Mouse (Mus musculus) ES-E14 (cell line): ENCODE data around the gene Awat1. TPM values are rescaled to one million over a fixed set of nuclear protein-coding genes. Genes with fewer than 3 reads are reported as not detected.
A peak's percentile ranks its signal among the peaks of the same experiment; 100 is the strongest.

Experiments
- DNase-seq: peaks from one replicate; pipeline ENCODE4 v3.0.0-alpha.2; 2013; ENCODE audit warnings: low read depth, low spot score
- H3K27ac ChIP-seq: 2 replicates; pipeline ENCODE4 v1.5.1; 2012; ENCODE audit warnings: low read depth, mild to moderate bottlenecking, low read length, moderate library complexity, mixed read lengths; ENCODE audit not compliant: poor library complexity, insufficient read depth, severe bottlenecking
- H3K36me3 ChIP-seq: 2 replicates; pipeline ENCODE4 v1.6.1; 2012; ENCODE audit warnings: mild to moderate bottlenecking, low read length, moderate library complexity, mixed read lengths; ENCODE audit not compliant: control insufficient read depth, poor library complexity, insufficient read depth, severe bottlenecking
- H3K4me1 ChIP-seq, 2 experiments: fragments of 150-350 bp in 1 of 2; sonication (generic) in 1 of 2; 2 replicates each; pipeline ENCODE4 v1.6.1; 2012; ENCODE audit warnings: low read length in 2 of 2, mild to moderate bottlenecking in 1 of 2, mixed read lengths in 1 of 2; ENCODE audit not compliant: control insufficient read depth in 2 of 2, insufficient read depth in 2 of 2, poor library complexity in 1 of 2
- H3K4me3 ChIP-seq, 2 experiments: fragments of 150-350 bp in 1 of 2; sonication (generic) in 1 of 2; 2 replicates each; pipeline ENCODE4 v1.5.1; 2012; ENCODE audit warnings: low read length in 2 of 2, low read depth in 1 of 2, mild to moderate bottlenecking in 1 of 2, mixed read lengths in 1 of 2; ENCODE audit not compliant: insufficient read depth in 1 of 2, poor library complexity in 1 of 2, severe bottlenecking in 1 of 2
- H3K9ac ChIP-seq: 2 replicates; pipeline ENCODE4 v1.6.1; 2012; ENCODE audit warnings: low read depth, mild to moderate bottlenecking, low read length, mixed read lengths; ENCODE audit not compliant: poor library complexity, insufficient read depth, severe bottlenecking
- H3K9me3 ChIP-seq: fragments of 150-350 bp; sonication (generic); 2 replicates; pipeline ENCODE4 v1.6.1; 2012; ENCODE audit warnings: low read depth, mild to moderate bottlenecking, low read length; ENCODE audit not compliant: control insufficient read depth, insufficient read depth
- CHD2 ChIP-seq: IDR thresholded peaks from 2 replicates; pipeline ENCODE4 v1.6.1; 2014; ENCODE audit warnings: mild to moderate bottlenecking, low read depth, low read length, inconsistent platforms
- HCFC1 ChIP-seq: IDR thresholded peaks from 2 replicates; pipeline ENCODE4 v1.6.1; 2012; ENCODE audit warnings: low read length, inconsistent platforms, borderline replicate concordance; ENCODE audit not compliant: insufficient read depth
- MAFK ChIP-seq: IDR thresholded peaks from 2 replicates; pipeline ENCODE4 v1.6.1; 2014; ENCODE audit warnings: mild to moderate bottlenecking, low read depth, low read length, inconsistent platforms; ENCODE audit not compliant: insufficient read depth
- ZC3H11A ChIP-seq: IDR thresholded peaks from 2 replicates; pipeline ENCODE4 v1.6.1; 2012; ENCODE audit warnings: low read depth, mild to moderate bottlenecking, inconsistent platforms, low read length, borderline replicate concordance
- ZNF384 ChIP-seq: IDR thresholded peaks from 2 replicates; pipeline ENCODE4 v1.6.1; 2012; ENCODE audit warnings: low read depth, low read length, inconsistent platforms
- in situ Hi-C, 2 experiments: fragments of 600-800 bp; cut with MboI; formaldehyde crosslinking; loops; one replicate each; pipeline ENCODE4 v1.15.1; 2025; ENCODE audit warnings: low sequenced_read_pairs in 2 of 2, inconsistent platforms in 1 of 2; ENCODE audit not compliant: unreplicated experiment in 2 of 2
- total RNA-seq: library from RNA; depleted of rRNA; stranded (reverse); fragments of 300-350 nt; gene quantifications from 2 replicates; pipeline ENCODE4 v1.2.3, GENCODE M21; 2012; rRNA removed

The Awat1 gene
- not detected in 2 replicates for total RNA-seq

DNA sequence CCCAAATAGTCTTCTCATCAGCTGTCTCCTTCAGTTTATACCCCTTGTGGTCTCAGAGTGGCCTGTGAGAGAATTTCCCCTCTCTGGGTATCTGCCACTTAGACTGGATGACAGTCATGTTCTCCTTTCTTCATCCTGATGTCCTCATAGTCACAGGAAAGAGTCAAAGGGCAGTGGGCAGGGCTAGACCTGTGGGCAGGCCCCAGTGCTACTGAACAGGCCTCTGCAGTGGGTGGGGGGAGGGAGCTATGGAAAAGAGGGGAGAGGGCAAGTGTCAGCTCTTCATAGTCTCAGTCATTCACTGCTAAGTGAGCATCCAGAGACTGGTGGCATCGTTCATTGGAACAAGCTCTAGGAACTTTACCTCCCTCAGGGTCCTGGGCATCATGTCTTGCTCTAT lies at the start of gene Awat1:
Awat1 (plus strand) TSS at position 301 of the 400 bp plus-strand sequence.
- H3K36me3 ChIP-seq: no peaks in the 10 kb centered on the region
- no peak within 1 kb of the TSS for H3K27ac ChIP-seq
- TF ChIP-seq ZNF384 (no peak), CHD2 (no peak), MAFK (no peak), HCFC1 (no peak)
- H3K4me3 ChIP-seq: no peak within 1 kb of the TSS
- H3K4me1 ChIP-seq: no peaks in the 10 kb centered on the region
- H3K9me3 ChIP-seq: no peaks in the 10 kb centered on the region
- in situ Hi-C loops: no loop called here
- no peak for DNase-seq
- no peak within 1 kb of the TSS for H3K9ac ChIP-seq

DNA sequence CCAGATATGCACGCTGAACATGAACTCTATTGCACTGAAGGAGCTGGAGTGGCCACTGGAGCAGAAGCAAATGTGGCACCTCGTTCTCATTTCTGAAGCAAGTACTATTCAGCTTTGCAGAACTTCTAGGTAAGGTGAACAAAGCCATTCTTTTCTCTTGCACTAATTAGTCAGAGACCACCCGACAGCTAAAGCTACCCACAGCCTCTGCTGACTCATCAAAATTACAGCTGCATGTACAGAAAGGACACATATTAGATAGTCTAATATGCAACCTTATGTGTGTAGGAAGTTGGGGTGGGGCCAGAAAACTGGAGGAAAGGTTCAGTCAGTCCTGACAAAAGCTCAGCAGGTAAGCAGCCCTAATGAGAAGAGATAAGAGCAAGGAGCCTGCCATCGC lies 47.6 kb upstream of the Awat1 start, which contains the start of gene Dgat2l6:
Dgat2l6 (plus strand) TSS at position 368 of the 400 bp plus-strand sequence.
- in situ Hi-C loops: no loop called here
- TF ChIP-seq HCFC1 (no peak), MAFK (peak; percentile 71)
- H3K27ac ChIP-seq: no peak within 1 kb of the TSS

DNA sequence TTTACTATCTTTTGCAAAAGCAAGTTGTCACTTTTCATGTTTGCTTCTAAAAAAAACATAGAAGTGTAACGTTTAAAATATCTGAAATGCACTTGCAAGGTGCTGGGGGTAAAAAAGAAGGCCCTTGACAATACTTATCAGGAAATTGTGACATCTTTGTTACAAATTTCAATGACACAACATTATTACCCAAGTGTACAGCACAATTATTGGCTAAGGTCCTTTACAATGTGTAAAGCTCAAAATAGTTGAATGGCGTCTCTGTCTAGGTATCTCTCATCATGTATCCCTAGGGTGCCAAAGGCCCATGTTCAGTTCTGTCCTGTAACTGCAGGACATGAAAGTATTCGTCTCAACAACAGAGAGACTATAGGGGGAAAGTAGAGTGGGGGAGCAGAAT lies 16.0 kb upstream of the Awat1 start:
- in situ Hi-C loops: no loop called here
- no peak overlapping the region for H3K27ac ChIP-seq
- TF ChIP-seq MAFK (no peak), ZC3H11A (no peak), ZNF384 (no peak), HCFC1 (no peak), CHD2 (no peak)
- H3K4me3 ChIP-seq: no peak overlapping the region
- no peak overlapping the region for H3K9ac ChIP-seq
- no peaks in the 10 kb centered on the region for H3K4me1 ChIP-seq
- no peak for DNase-seq
- no peaks in the 10 kb centered on the region for H3K9me3 ChIP-seq
- H3K36me3 ChIP-seq: no peaks in the 10 kb centered on the region

More for the DNA sequence above, 47.6 kb upstream of the Awat1 start, which contains the start of gene Dgat2l6:
- H3K4me3 ChIP-seq: no peak within 1 kb of the TSS
- no peaks in the 10 kb centered on the region for H3K9me3 ChIP-seq
- H3K4me1 ChIP-seq: no peaks in the 10 kb centered on the region
- no peak within 1 kb of the TSS for H3K9ac ChIP-seq
- H3K36me3 ChIP-seq: no peaks in the 10 kb centered on the region
- no peak for DNase-seq

DNA sequence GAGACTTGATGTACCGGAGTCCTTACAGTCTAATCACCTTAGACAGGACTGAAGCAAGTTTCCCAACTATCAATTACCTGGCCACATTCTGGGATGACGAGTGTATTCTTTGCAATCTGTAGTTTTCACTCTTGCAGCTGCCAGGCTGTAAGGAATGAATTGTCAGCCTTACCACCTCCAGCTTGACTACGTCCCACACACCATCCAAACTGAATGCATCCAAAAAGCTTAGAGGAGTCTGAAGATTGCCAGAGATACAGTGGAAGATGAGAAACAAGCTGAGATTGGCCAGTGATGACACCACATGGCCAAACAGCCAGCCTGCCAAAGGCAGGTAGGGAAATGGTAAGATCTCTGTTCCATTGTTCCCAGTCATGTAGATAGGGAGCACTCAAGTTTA lies 6.4 kb upstream of the Awat1 start:
- H3K36me3 ChIP-seq: no peaks in the 10 kb centered on the region
- TF ChIP-seq ZNF384 (no peak), ZC3H11A (no peak), CHD2 (no peak), HCFC1 (no peak), MAFK (no peak)
- no peak overlapping the region for H3K9ac ChIP-seq
- H3K4me1 ChIP-seq: no peaks in the 10 kb centered on the region
- no peaks in the 10 kb centered on the region for H3K9me3 ChIP-seq
- in situ Hi-C loops: no loop called here
- no peak overlapping the region for H3K4me3 ChIP-seq
- no peak for DNase-seq
- no peak overlapping the region for H3K27ac ChIP-seq

DNA sequence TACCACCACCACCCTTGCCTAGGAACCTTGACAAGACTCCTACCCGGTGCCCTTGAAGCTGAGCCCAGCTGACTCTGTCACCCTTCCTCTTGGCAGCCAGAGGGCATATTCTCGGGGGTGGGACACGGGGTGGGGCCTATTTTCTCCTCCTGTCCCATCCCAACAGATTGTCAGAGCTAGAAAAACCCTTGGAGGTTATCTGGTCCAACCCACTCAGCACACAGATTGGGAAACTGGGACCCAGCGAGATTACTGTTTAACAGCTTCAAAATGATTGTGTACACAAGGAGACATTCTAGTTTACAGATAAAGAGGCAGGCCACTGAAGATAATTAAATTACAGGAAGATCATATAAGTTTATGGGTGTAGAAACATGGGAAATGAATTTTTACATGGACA lies 22.7 kb downstream of the Awat1 start, which contains the start of gene P2ry4:
P2ry4 (minus strand) TSS at position 79 of the 400 bp plus-strand sequence.
- no peak within 1 kb of the TSS for H3K9ac ChIP-seq
- in situ Hi-C loops: no loop called here
- no peak within 1 kb of the TSS for H3K27ac ChIP-seq
- DNase-seq: no peak
- no peak within 1 kb of the TSS for H3K4me3 ChIP-seq
- no peaks in the 10 kb centered on the region for H3K36me3 ChIP-seq
- no peaks in the 10 kb centered on the region for H3K4me1 ChIP-seq
- no peaks in the 10 kb centered on the region for H3K9me3 ChIP-seq
- TF ChIP-seq ZC3H11A: no peak
- no peak for TF ChIP-seq CHD2
- TF ChIP-seq ZNF384: no peak
- no peak for TF ChIP-seq MAFK
- no peak for TF ChIP-seq HCFC1
